Mouse (Mus musculus): ENCODE measurements around the gene Ccdc12.
A peak's percentile ranks its signal among the peaks of the same experiment; 100 is the strongest.

DNA sequence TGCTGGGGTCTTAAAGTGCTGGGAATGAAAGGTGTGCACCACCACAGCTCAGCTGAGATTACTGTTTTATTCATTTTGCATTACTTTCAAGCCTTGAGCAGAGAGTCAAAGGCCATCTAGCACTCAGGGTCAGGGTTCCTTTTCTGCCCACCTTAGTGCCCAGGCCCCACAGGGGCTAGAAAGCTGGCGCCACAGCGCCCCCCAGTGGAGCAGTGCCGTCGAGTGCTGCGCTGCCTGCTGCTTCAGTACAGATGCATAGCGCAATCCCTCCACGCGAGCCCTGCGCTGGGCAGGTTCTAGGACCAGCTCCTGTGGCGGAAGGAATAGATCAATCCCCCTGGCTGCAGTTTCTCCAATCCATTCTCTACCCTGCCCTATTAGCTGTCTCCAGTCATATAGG lies 25.1 kb upstream of the Ccdc12 start:
- peak; percentile 59 for TF ChIP-seq CTCF (IDR thresholded peaks at IDR 0.05; ENCODE audit: insufficient read depth, low read length)
- no peak for TF ChIP-seq POLR2A (IDR thresholded peaks at IDR 0.05; ENCODE audit: borderline replicate concordance, extremely low read depth, low read depth, low read length)

All from lung, adult 2 months (tissue).